Mouse (Mus musculus) adipocyte (in vitro differentiated cells): Measurements from ENCODE around the gene Hoxc6.

Experiments
- DNase-seq: peaks from one replicate; pipeline ENCODE4 v3.0.0-alpha.2; 2016; ENCODE audit warnings: low spot score

The Hoxc6 gene

DNA sequence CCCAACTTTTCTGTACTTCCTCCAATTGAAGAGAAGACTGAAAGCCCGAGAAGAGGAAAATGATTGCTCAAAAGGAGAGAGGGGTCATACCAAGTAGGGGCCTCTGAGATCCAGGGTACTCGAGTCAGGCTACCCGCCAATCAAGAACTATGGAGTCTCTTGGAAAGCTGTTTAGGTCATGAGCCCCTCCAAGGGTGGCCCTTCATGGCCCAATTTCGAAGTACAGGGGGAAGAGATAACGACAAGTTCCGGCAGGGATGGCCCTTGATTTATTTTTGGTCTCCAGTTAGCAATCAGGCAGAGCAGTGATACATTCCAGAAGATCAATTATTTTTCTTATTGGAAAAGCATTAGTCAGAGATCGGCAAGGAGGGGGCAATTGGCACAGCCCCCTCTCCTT, 6.3 kb upstream of the Hoxc6 start:
- no peak for DNase-seq

DNA sequence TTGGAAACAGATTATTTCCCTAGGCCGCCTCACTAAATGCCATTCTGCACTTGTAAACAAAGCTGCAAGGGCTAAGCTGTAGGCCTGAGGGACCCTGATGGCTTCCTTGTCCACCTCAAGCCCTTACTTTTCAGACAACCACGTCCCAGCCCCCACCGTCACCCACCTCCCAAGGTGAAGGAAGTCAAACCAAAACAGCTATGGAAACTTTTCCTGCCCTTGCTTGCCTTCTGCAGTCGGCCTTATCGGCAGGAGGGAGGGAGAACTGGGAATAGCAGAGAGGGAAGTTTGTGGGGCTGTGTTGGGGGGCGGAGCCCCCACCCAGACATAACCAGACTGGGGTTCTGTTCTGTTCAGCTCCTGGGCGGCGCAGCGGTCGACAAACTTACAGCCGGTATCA, 5.9 kb upstream of the Hoxc6 start:
- DNase-seq, result no peak

DNA sequence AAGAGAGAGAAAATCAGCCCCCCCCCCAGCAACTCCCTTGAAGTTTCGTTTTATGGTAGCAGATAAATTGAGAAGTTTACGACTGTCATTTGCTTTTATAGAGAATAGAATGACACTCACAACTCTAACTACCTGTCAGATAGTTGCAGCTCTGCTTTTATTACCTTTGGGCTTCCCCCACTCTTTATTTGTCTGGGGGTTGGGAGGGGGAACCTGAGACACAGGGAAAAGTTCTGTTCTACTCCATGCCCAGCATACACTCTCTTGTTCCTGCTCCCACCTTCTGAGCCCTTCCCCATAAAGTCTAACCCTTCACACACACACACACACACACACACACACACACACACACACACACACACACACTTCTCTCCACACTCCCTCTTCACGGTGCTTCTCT, 5.2 kb upstream of the Hoxc6 start:
- DNase-seq, result no peak

- no peak for DNase-seq
These were observed 1.5 kb upstream of the Hoxc6 start for GRCm38 (mm10) chr15:102996548-102996947.

- DNase-seq, result no peak
These were observed 626 bp upstream of the Hoxc6 start for GRCm38 (mm10) chr15:102997431-102997830.

DNA sequence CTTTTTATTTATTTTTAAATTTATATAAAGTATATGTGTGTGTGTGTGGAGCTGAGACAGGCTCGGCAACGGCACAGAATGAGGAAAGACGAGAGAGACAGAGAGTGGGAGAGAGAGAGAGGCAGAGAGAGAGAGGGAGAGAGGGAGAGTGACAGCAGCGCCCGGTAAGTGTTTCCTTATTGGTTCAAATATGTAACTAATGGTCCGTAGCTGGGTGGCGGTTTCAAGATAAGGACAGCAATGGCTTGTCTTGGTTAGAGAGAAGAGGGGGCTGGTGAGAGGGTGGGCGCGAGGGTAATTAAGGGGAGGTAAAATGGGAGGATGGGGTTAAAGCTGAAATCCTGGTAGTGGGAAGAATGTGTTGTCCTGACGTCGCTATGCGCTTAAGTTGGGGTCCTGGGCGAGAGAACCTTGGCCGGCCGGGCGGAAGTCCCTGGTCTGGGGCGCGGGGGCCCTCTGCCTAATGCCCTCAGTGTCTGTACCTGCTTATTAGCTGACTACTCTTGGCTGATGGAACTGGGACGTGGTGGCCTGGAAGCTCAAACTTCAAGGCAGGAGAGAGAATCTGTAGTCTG, 638 bp downstream of the Hoxc6 start:
- DNase-seq, result no peak

- no peak for DNase-seq
These were observed 1.2 kb downstream of the Hoxc6 start for GRCm38 (mm10) chr15:102999183-102999831.

GRCm38 (mm10) chr15:102999955-103000354, 1.9 kb downstream of the Hoxc6 start:
- DNase-seq, result no peak

DNA sequence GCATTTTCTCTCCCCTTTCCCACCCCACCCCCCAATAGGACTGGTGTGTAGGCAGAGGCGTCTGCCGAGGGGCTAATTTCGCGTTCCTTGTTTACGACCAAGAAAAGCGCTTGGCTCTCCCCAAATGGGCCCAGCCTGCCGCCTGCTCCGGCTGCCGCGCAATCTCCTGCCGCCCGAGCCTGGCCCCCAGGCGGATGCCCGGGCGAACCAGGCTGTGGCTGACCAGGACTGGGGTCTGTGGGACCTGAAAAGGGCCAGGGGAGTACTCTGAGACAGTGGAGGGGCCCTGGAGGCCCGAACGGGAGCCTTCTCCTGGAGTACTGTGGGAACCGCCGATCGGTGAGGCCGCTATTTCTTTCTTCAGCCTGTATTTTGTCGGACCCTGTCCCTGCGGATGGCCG, 2.4 kb downstream of the Hoxc6 start:
- DNase-seq, result no peak

DNA sequence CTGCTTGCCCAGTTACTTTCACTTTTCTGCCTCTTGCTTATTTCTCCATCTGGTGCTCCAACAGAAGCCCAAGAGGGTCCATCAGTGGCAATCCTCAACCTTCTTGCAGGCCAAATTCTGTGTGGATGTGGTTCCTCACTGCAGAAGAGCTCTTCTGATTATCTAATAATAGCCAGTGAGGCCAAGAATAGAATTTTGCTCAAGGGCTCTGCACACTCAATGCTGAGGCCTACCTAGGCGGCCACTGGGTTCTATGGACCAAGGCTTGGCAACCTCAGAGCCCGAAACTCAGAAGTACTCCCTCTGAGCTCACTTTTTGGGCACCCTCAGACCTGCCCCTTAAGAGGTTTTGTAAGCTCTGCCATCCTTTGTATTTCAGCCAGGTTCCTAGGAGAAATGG, 3.3 kb downstream of the Hoxc6 start:
- no peak for DNase-seq

- DNase-seq, result no peak
These were observed 4.1 kb downstream of the Hoxc6 start for GRCm38 (mm10) chr15:103002156-103002555.

DNA sequence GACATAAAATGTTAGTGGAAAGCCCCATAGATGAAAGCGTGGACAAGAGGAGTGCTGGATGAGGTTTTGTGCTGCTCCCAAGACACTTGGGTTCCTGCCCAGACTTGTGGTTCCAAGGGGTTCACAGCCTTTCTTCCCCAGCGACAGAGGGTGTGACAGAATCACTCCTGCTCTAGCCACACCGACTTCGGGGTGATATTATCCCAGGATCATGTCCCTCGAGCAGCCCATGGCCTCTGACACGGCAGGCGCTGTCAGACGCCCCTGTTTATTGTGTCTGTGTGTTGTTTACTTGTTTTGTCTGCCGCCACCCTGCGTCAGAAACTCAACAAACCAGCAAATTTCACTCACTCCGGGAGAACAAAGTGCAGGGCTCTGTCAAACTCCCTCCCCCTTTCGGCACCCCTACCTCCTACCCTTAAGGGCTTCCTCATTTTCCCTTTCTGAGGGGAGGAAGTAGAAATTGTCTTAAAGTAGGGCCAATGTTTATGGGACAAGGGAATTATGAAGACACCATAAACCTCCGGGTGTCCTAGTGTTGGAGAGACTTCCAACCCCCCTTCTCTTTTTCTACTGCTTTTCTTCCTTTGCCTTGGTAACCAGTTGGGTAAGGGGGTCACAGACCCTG, 4.9 kb downstream of the Hoxc6 start:
- no peak for DNase-seq

DNA sequence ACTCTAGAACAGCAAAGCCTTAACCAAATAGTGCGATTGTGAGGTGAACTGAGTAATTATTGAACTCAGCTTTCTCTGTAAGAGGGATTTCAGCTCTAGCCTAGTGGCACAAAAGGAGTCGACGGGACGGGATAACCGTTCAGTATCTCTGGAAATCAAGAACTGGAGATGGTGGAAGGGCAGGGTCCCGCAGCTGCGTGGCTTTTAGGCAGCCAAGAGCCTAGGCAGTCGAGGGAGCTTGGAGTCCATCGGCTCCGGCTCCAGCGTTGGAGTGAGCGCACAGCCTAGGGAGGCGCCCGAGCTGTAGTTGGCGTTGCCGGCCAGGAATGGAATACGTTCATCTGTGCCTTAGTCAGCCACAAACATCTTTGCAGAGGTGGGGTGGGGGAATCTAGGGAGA, 7.3 kb downstream of the Hoxc6 start:
- DNase-seq, result no peak

DNA sequence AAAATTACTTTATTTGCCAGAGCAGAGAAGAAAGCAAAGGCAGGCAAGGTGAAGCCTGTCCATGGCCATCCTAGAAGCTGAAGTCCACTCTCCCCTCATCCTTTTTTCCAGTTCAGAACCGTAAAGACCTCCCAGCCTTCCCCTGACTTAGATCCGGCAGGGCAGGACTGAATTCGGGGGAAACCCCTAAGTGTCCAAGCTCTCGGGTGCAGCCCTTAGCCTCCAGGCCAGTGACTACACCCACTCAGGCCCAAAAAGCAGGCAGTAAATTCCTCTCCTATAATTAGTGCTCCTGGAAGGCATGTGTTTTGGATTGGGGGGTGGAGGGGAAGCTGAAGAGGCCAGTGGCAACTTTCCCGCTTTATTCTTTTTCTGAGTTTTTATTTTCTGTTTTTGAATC, 7.7 kb downstream of the Hoxc6 start:
- no peak for DNase-seq

DNA sequence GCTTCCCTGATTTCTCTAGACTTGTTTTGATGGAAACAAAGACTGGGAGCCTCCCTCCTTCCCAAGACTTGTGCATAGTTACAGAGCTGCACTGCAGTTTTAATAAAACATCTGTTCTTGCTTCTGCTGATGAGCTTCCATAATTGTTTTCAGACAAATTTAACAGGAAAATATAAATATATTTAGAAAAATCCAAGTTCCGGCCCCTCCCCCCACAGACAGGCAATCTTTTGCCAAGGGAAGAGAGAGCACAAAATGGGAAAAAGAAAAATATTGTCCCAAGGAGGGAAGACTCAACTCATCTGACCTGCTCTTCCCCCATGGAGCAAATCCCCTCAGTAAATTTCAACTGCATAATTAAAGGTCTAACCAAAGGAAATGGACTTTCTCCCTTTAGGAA, 8.3 kb downstream of the Hoxc6 start:
- no peak for DNase-seq

DNA sequence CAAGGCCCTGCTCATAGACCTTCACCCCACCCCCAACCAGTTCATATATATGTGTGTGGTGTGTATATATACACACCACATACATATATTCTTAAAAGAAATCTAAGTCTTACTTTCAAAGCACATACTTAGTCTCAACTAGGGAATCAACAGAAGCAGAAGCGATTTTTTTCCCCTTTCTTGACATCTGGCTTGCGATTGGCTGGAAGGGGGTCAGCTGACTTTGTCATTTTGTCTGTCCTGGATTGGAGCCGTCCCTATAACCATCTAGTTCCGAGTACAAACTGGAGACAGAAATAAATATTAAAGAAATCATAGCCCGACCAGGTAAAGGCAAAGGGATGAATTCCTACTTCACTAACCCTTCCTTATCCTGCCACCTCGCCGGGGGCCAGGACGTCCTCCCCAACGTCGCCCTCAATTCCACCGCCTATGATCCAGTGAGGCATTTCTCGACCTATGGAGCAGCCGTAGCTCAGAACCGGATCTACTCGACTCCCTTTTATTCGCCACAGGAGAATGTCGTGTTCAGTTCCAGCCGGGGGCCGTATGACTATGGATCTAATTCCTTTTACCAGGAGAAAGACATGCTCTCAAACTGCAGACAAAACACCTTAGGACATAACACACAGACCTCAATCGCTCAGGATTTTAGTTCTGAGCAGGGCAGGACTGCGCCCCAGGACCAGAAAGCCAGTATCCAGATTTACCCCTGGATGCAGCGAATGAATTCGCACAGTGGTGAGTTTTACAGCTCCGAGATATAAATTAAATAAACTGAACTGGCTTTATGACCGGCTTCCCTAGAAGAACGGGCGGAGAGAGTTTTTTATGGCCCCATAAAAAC, 11.4 kb downstream of the Hoxc6 start:
- DNase-seq, result no peak

- DNase-seq, result no peak
These were observed 12.2 kb downstream of the Hoxc6 start for GRCm38 (mm10) chr15:103010112-103010846.

DNA sequence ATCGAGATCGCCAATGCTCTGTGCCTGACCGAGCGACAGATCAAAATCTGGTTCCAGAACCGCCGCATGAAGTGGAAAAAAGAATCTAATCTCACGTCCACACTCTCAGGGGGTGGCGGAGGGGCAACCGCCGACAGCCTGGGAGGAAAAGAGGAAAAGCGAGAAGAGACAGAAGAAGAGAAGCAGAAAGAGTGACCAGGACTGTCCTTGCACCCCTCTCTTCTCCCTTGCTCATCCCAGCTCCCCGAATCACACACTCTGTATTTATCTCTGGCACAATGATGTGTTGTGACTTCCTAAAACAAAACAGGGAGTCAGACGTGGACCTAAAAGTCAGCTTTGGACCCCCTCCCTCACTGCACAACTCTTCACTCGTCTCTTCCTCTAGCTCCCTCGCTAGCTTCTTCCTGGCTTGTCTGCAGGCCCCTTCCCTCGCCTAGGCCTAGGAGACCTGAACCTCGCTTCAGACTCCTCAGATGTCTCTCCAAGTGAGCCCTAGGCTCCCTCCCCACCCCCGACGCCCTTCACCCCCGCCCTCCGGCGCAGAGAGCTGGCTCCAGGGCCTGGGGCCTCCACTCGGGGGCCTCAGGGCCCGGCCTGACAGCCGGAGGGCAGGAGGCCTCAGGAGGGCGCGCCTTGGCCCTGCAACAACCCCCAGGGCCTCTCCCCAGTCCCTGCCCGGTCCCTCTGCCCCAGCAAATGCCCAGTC, 12.9 kb downstream of the Hoxc6 start:
- no peak for DNase-seq

DNA sequence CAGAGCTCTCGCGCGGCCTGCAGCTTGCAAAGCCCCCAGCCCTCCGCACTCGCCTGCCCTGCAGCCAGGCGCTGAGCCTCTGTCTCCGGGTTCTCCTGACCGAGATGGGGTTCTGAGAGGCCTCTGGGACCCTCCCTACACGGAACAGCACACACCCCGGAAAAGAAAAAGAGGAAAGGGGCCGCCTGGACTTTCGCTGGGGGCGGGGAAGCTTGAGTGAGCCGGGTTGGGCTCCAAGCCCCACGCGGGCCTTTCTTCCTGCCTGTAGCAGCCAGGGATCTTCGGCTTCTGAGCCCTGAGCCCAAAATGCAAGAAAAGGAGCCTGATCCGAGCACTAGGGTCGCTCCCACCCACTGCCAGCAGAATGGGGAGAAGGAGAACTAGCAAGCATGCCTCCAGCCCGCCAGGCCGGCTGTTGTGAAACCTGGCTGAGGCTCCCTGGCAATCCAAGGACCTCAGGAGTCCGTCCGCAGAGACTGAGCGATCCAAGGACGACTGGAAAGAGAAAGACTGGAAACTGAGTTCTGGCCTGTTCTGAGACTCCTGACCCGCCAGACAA, 13.9 kb downstream of the Hoxc6 start:
- DNase-seq, result no peak

DNA sequence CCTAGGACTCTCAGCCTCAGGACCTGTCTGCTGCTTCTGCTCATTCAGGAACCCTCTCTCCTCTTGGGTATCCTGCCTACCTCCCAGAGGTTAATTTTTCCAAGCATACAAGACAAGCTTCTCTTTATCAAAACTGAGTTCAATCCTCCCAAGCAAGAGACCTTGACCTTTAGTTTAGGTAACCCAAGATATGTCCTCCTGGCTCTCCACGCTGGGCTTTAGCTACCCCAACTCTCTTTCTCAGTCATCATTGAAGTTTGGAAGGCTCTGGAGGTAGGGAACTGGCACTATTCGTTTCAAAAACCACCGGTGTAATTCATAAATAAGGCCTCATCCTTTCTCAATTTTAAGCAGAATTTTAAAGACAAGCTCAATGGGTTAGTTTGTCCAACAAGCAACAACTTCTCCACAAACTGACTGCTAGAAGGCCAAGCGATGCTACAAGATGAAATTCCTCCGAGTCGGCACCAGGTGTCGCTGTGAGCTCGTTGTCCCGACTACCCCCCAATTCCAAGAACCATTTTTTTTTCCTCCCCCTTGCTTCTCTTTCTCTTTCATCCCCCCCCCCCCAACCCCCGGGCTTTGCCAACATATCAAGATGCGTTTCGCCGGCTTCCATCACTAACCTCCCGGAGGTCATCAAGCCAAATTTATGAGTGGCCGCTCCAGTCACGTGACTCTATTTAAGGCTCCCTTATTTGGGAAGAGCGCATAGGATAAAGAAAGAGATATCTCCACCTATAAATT, 15.4 kb downstream of the Hoxc6 start:
- DNase-seq, result peak; percentile 44
